Mouse (Mus musculus): ENCODE measurements around the gene Rrp9.

- TF ChIP-seq EP300 (IDR thresholded peaks at IDR 0.05; ENCODE audit: low read depth) (no peak), CTCF (IDR thresholded peaks at IDR 0.05; ENCODE audit: low read depth) (no peak)
Measured at GRCm38 (mm10) chr9:106482578-106483115, 6.9 kb downstream of the Rrp9 start.

Measured in liver, postnatal 0 days (tissue).